Mouse (Mus musculus) heart, embryonic 14.5 days (tissue): ENCODE data around the gene Lrrc27. TPM values are rescaled to one million over a fixed set of nuclear protein-coding genes. Genes with fewer than 3 reads are reported as not detected.

ENCODE experiments used
- ATAC-seq: fragments of 200-750 bp; cut with Nextera tagmentation; 2 replicates; pipeline ENCODE4 v1.8.0; 2017; ENCODE audit warnings: low read depth, moderate TSS enrichment; ENCODE audit not compliant: insufficient number of reproducible peaks, insufficient read depth, low FRiP score
- H3K27ac ChIP-seq, 2 experiments: fragments of 200-500 bp in 1 of 2; fragments of 300-500 bp in 1 of 2; sonication (generic) in 1 of 2; replicated peaks in 1 of 2; 2 replicates each; pipeline ENCODE4 v1.5.1; 2012 to 2014; ENCODE audit warnings: low read depth in 2 of 2, low read length in 2 of 2, control low read depth in 1 of 2, mild to moderate bottlenecking in 1 of 2, mixed read lengths in 1 of 2; ENCODE audit not compliant: control insufficient read depth in 1 of 2, insufficient read depth in 1 of 2
- H3K27me3 ChIP-seq: fragments of 300-500 bp; sonication (generic); 2 replicates; pipeline ENCODE4 v1.6.1; 2014; ENCODE audit warnings: mild to moderate bottlenecking, low read length, control low read depth; ENCODE audit not compliant: control insufficient read depth, insufficient read depth
- H3K36me3 ChIP-seq: fragments of 300-500 bp; sonication (generic); 2 replicates; pipeline ENCODE4 v1.6.1; 2014; ENCODE audit warnings: mild to moderate bottlenecking, control low read depth, low read length, mixed read lengths; ENCODE audit not compliant: control insufficient read depth, insufficient read depth
- H3K4me1 ChIP-seq, 2 experiments: fragments of 200-500 bp in 1 of 2; fragments of 300-500 bp in 1 of 2; sonication (generic) in 1 of 2; 2 replicates each; pipeline ENCODE4 v1.6.1; 2012 to 2014; ENCODE audit warnings: low read length in 2 of 2, control low read depth in 1 of 2, mixed read lengths in 1 of 2; ENCODE audit not compliant: control insufficient read depth in 2 of 2, insufficient read depth in 2 of 2
- H3K4me2 ChIP-seq: fragments of 300-500 bp; sonication (generic); 2 replicates; pipeline ENCODE4 v1.6.1; 2014; ENCODE audit warnings: mild to moderate bottlenecking, low read length
- H3K4me3 ChIP-seq, 2 experiments: fragments of 200-500 bp in 1 of 2; fragments of 300-500 bp in 1 of 2; sonication (generic) in 1 of 2; 2 replicates each; pipeline ENCODE4 v1.5.1; 2012 to 2014; ENCODE audit warnings: low read length in 2 of 2, mild to moderate bottlenecking in 2 of 2, control low read depth in 1 of 2, low read depth in 1 of 2, moderate library complexity in 1 of 2; ENCODE audit not compliant: control insufficient read depth in 1 of 2, insufficient read depth in 1 of 2
- H3K9ac ChIP-seq: fragments of 300-500 bp; sonication (generic); 2 replicates; pipeline ENCODE4 v1.6.1; 2014; ENCODE audit warnings: mild to moderate bottlenecking, low read length
- H3K9me3 ChIP-seq: fragments of 300-500 bp; sonication (generic); 2 replicates; pipeline ENCODE4 v1.6.1; 2016; ENCODE audit warnings: low read length, control low read depth; ENCODE audit not compliant: control insufficient read depth
- WGBS: fragments of 180-500 bp; shearing (Covaris S2); extraction: QIAGEN DNeasy Blood & Tissue Kit; methylation state at CpG from one replicate; pipeline ENCODE4 v1.1.7; 2014; 5-methylcytosine and 5-hydroxymethylcytosine counted together
- polyA plus RNA-seq: library from polyadenylated mRNA; unstranded; fragments of >200 nt; fragmentation: Nextera tagmentation; extraction: Ambion mirVana; gene quantifications from 2 replicates; pipeline ENCODE4 v1.2.1, GENCODE M21; 2014

Lrrc27 gene
- polyA plus RNA-seq, 1 experiment from 2014 or later, result 2.7 TPM

DNA sequence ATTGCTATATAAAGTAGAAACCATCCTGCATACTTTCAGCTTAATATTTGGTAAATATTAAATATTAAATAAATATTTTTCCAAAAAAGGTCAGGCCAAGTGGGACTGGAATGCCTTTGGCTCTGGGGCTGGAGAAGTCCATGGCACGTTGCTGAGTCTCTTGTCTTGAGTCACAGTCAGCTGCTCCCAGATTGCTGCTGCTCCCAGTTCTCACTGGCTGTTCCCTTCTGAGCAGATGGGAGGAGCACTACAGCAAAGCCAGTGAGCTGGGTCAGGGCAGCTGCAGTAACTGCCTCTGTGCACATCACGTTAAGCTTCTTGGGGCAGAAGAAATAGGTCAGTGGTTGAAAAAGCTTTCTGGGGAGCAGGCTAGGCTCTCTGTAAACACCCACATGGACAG lies 7.5 kb downstream of the Lrrc27 start:
- no peak for ATAC-seq
- 46% methylated on average over 2 of the region's 2 CpGs for WGBS
- no peak overlapping the region for H3K27ac ChIP-seq

DNA sequence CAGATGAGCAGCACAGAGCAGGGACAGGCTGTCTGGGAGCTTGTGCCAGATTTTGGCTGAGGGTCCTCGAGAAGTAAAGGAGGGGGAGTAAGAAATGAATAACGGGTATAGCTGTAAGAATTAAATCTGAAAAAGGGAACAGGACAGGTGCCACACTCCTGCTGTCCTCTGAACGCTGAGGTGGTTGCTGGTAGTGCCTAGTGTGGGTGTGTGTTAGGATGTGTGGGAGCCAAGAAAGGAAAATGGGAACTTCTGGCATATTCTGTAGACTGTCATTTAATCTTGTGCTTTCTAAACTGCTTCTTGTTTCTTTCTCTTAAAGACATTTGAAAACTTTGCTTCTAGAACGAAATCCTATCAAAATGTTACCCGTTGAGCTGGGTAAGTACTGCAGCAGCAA lies 8.3 kb downstream of the Lrrc27 start:
- Histone ChIP-seq H3K36me3 (no peaks in the 10 kb centered on the region), H3K4me3 (no peak overlapping the region), H3K4me1 (peaks cover 16 to 22% of the 10 kb centered on the region in 2 experiments), H3K27ac (no peak overlapping the region), H3K27me3 (no peaks in the 10 kb centered on the region), H3K9me3 (no peaks in the 10 kb centered on the region), H3K9ac (no peak overlapping the region), H3K4me2 (no peak overlapping the region)
- WGBS, result 74% methylated on average over 5 of the region's 5 CpGs
- ATAC-seq, result no peak

More for the DNA sequence above, 7.5 kb downstream of the Lrrc27 start:
- Histone ChIP-seq H3K9me3 (no peaks in the 10 kb centered on the region), H3K4me1 (peaks cover 15 to 22% of the 10 kb centered on the region in 2 experiments), H3K36me3 (no peaks in the 10 kb centered on the region), H3K4me3 (no peak overlapping the region), H3K9ac (no peak overlapping the region), H3K4me2 (no peak overlapping the region), H3K27me3 (no peaks in the 10 kb centered on the region)

DNA sequence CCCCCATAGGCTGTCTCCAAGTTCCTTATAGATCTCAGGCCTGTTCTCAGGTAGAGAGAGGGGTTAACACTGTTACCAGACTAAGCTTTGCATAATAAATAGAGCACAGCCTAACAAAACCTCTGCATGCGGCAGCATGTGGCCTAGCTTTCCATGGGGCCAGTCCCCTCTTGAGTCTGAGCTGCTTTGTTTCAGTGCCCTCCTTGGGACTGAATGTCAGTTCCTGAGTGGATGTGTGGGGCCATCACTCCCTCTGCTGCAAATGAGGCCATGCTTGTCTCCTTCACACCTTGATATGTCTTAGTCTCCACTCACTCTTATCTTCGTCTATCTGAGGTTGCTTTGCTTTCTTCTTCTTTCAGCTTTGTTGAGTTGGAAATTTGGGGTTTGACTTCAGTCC lies 9.1 kb downstream of the Lrrc27 start:
- Histone ChIP-seq H3K27me3 (no peaks in the 10 kb centered on the region), H3K27ac (no peak overlapping the region), H3K9me3 (no peaks in the 10 kb centered on the region), H3K9ac (no peak overlapping the region), H3K36me3 (no peaks in the 10 kb centered on the region), H3K4me2 (no peak overlapping the region), H3K4me3 (no peak overlapping the region), H3K4me1 (peaks cover 16 to 20% of the 10 kb centered on the region in 2 experiments)
- no peak for ATAC-seq
- 85% methylated on average over 2 of the region's 2 CpGs for WGBS

DNA sequence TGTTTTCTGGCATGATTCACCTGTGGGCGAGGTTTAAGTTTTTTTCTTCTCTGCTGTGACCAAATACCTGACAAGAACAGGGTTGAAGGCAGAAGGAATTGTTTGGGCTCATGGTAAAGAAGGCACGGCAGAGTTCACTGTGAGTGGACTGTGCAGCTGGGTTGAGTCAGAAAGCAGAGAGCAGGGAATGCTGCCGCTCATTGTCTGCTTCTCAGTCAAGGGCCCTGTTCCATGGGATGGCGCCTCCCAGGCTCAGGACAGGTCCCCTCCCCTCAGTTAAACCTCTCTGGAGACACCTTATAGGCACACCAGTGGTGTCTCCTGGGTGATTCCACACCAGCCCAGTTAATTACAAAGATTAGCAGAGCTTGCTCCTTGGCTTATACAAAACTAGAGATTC lies 9.6 kb downstream of the Lrrc27 start:
- ATAC-seq, result no peak
- Histone ChIP-seq H3K4me2 (no peak overlapping the region), H3K9me3 (no peaks in the 10 kb centered on the region), H3K27me3 (no peaks in the 10 kb centered on the region), H3K9ac (no peak overlapping the region), H3K4me3 (no peak overlapping the region), H3K36me3 (no peaks in the 10 kb centered on the region), H3K4me1 (peaks cover 17 to 19% of the 10 kb centered on the region in 2 experiments), H3K27ac (no peak overlapping the region)
- WGBS, result 75% methylated on average over 4 of the region's 4 CpGs

DNA sequence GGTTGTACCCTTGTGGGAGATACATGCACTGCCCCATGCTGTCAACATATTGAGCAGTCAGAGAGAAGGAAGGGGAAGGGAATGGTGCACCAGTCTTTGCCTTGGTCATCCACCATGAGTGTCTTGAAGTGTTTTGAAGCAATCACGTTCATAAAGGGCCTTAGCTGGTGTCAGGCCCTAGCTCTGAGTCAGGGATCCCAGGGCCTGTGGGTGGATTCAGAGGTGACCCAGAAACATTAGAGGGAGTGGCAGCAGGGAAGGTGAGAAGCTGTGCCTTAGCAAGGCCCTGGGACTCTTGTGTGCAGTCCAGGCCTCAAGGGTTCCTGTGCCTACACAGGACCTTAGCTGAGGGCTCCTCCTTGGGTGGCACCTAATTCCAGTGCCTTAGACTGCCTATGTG lies 11.3 kb downstream of the Lrrc27 start:
- Histone ChIP-seq H3K9me3 (no peaks in the 10 kb centered on the region), H3K27me3 (no peaks in the 10 kb centered on the region), H3K4me1 (peaks cover 27 to 29% of the 10 kb centered on the region in 2 experiments), H3K9ac (no peak overlapping the region), H3K4me2 (no peak overlapping the region), H3K4me3 (no peak overlapping the region), H3K36me3 (no peaks in the 10 kb centered on the region), H3K27ac (peak overlapping the region in 1 of 2 experiments; percentile 36; a peak in 1 of 4 replicates)
- 60% methylated on average over 1 of the region's 1 CpGs for WGBS
- no peak for ATAC-seq

DNA sequence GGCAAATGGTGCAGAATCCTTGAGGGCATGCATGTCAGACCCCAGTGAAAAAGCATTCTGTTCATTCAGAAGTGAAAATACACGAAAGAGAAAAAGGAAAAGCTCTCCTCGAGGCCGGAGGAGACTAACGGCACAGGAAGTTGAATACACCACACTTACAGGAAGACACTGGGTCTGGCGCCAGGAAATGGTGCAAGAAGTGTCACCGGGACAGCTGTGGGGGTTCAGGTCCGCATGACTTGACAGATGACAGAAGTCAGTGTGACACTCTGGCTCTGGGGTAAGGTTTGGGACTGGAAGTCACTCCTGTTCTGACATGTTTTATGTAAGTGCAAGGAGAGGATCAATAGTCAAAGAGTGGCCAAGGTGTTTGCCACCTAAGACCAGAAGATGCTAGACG lies 11.9 kb downstream of the Lrrc27 start:
- no peak for ATAC-seq
- WGBS, result 62% methylated on average over 8 of the region's 8 CpGs
- Histone ChIP-seq H3K4me3 (no peak overlapping the region), H3K9me3 (no peaks in the 10 kb centered on the region), H3K27ac (peak overlapping the region; percentile 5 to 36; a peak in 2 of 4 replicates), H3K36me3 (no peaks in the 10 kb centered on the region), H3K27me3 (no peaks in the 10 kb centered on the region), H3K4me2 (no peak overlapping the region), H3K4me1 (peaks cover 29 to 33% of the 10 kb centered on the region in 2 experiments), H3K9ac (no peak overlapping the region)

DNA sequence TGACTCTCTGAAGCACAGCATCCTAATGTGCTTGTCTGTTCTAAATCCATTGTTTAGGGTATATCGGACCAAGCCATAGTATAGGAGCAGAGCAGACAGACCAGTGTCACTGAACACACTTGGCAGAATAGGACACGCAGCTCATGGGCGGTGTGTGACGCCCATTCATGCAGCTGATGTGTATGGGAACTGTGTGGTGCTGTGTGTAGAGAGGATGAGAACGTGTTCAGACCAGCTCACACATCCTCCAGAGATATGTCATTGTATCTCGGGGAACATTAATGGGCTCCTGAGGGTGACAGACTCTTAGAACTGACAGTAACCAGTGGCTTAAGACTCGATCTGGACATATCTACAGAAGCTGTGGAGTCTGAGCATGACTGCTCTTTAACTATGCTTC lies 13.6 kb downstream of the Lrrc27 start:
- Histone ChIP-seq H3K27me3 (no peaks in the 10 kb centered on the region), H3K9me3 (no peaks in the 10 kb centered on the region), H3K4me3 (no peak overlapping the region), H3K4me2 (no peak overlapping the region), H3K9ac (no peak overlapping the region), H3K36me3 (no peaks in the 10 kb centered on the region), H3K4me1 (peaks cover 38 to 40% of the 10 kb centered on the region in 2 experiments), H3K27ac (no peak overlapping the region)
- ATAC-seq, result no peak
- 73% methylated on average over 7 of the region's 7 CpGs for WGBS

DNA sequence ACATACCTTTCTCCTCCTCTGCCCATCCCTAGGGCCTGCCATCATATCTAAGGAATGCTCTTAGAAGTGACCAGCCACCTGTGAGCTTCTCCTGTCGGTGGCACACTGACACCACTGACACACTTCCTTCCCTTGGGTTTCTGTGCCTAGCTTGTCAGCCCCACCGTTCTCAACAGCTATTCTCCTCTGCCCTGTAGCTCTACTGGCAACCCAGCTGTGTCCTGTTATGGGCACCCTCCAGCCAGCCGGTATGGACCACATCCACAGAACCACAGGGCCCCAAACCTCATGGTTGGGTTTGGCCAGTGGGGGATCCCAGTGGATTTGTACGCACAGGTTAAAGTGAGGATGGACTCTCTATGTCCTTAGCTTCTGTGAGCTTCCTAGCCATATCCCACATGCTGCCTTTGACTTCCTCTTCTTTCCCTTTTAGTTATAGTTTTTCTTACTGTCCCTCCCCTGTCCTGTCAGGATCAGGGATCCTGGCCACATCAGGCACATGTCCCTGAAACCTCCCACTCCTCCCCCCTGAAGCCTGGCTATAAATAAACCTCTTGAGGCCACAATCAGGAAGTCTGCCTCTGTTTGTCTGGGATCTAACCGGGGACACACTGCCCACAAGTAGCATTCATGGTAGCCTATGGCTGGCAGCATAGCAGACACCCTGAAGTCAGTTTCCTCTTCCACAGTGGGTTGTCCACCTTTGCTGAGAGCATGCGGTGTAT lies 15.8 kb downstream of the Lrrc27 start:
- no peaks in the 10 kb centered on the region for H3K9me3 ChIP-seq
- H3K4me3 ChIP-seq, result no peak overlapping the region
- ATAC-seq, result peak; percentile 68
- 0 out of 2 replicates have a peak overlapping the region, but pooled peaks have one; percentile 15 for H3K4me2 ChIP-seq
- WGBS, result 25% methylated on average over 6 of the region's 6 CpGs
- H3K9ac ChIP-seq, result no peak overlapping the region
- no peaks in the 10 kb centered on the region for H3K36me3 ChIP-seq
- H3K4me1 ChIP-seq, result peaks cover 38 to 40% of the 10 kb centered on the region in 2 experiments
- peak overlapping the region; percentile 83 to 86 for H3K27ac ChIP-seq
- H3K27me3 ChIP-seq, result no peaks in the 10 kb centered on the region
